Mouse (Mus musculus) erythroblast, adult 5-6 weeks (primary cell): Measurements from ENCODE around the gene BC048403. TPM values are rescaled to one million over a fixed set of nuclear protein-coding genes. Genes with fewer than 3 reads are reported as not detected.
"Not testable (repeated sequence)": the region's sequence is repeated elsewhere in the genome, so short reads cannot be mapped to it uniquely, and the experiment has no call there.

Experiments
- ATAC-seq: replicated peaks from 2 replicates; pipeline ENCODE4 v1.8.0; 2016; ENCODE audit warnings: moderate number of reproducible peaks, mild to moderate bottlenecking, moderate TSS enrichment, inconsistent platforms; ENCODE audit not compliant: poor library complexity, low FRiP score, severe bottlenecking
- total RNA-seq, 2 experiments: library from RNA; stranded (forward) in 1 of 2; stranded (reverse) in 1 of 2; fragments of 150-400 nt in 1 of 2; fragments of 200-764, 138-1000 nt in 1 of 2; gene quantifications; 2 replicates each; pipeline versions ENCODE4 v1.2.3 to v1.2.4; 2015 to 2017; ENCODE audit warnings: low replicate concordance in 2 of 2

Gene BC048403
- total RNA-seq, 2 experiments from 2014 or later: 0.77 to 2.7 TPM

- ATAC-seq: no peak
Observed at GRCm38 (mm10) chr10:121754237-121754636, 14.5 kb downstream of the BC048403 start.

- ATAC-seq: no peak
Observed at GRCm38 (mm10) chr10:121755822-121756221, 16.1 kb downstream of the BC048403 start.

- no peak for ATAC-seq
Observed at GRCm38 (mm10) chr10:121756677-121757076, 16.9 kb downstream of the BC048403 start.

- no peak for ATAC-seq
Observed at GRCm38 (mm10) chr10:121759095-121759494, 19.4 kb downstream of the BC048403 start.

- no peak for ATAC-seq
Observed at GRCm38 (mm10) chr10:121762141-121762540, 22.4 kb downstream of the BC048403 start.

GRCm38 (mm10) chr10:121763191-121763590 lies 23.5 kb downstream of the BC048403 start:
- ATAC-seq: no peak

GRCm38 (mm10) chr10:121764469-121765173 lies 24.9 kb downstream of the BC048403 start:
- no peak for ATAC-seq

GRCm38 (mm10) chr10:121765174-121766057 lies 25.7 kb downstream of the BC048403 start:
- ATAC-seq: no peak

GRCm38 (mm10) chr10:121767295-121767694 lies 27.6 kb downstream of the BC048403 start:
- ATAC-seq: not testable (repeated sequence)

- no peak for ATAC-seq
Observed at GRCm38 (mm10) chr10:121769711-121770110, 30.0 kb downstream of the BC048403 start.

GRCm38 (mm10) chr10:121770624-121771577 lies 31.2 kb downstream of the BC048403 start:
- no peak; the same call in 1 of the 2 replicates for ATAC-seq

GRCm38 (mm10) chr10:121773813-121774212 lies 34.1 kb downstream of the BC048403 start:
- ATAC-seq: no peak

GRCm38 (mm10) chr10:121775990-121776389 lies 36.3 kb downstream of the BC048403 start:
- ATAC-seq: no peak

GRCm38 (mm10) chr10:121781159-121781558 lies 41.4 kb downstream of the BC048403 start:
- ATAC-seq: no peak

- ATAC-seq: no peak
Observed at GRCm38 (mm10) chr10:121788536-121788935, 48.8 kb downstream of the BC048403 start.

GRCm38 (mm10) chr10:121790078-121790477 lies 50.3 kb downstream of the BC048403 start:
- no peak for ATAC-seq

- ATAC-seq: no peak
Observed at GRCm38 (mm10) chr10:121792661-121793060, 52.9 kb downstream of the BC048403 start.

- ATAC-seq: no peak
Observed at GRCm38 (mm10) chr10:121794486-121794885, 54.7 kb downstream of the BC048403 start.

GRCm38 (mm10) chr10:121796027-121796802 lies 56.5 kb downstream of the BC048403 start:
- no peak for ATAC-seq
